Mouse (Mus musculus) liver, embryonic 14.5 days (tissue): Measurements from ENCODE around the gene Clybl.

ENCODE experiments used
- CTCF ChIP-seq: IDR thresholded peaks from 2 replicates; pipeline ENCODE4 v1.5.1; 2016; ENCODE audit warnings: antibody characterized with exemption, low read depth, control low read depth
- EP300 ChIP-seq: IDR thresholded peaks from 2 replicates; pipeline ENCODE4 v1.6.1; 2016; ENCODE audit warnings: antibody characterized with exemption, low read depth

DNA sequence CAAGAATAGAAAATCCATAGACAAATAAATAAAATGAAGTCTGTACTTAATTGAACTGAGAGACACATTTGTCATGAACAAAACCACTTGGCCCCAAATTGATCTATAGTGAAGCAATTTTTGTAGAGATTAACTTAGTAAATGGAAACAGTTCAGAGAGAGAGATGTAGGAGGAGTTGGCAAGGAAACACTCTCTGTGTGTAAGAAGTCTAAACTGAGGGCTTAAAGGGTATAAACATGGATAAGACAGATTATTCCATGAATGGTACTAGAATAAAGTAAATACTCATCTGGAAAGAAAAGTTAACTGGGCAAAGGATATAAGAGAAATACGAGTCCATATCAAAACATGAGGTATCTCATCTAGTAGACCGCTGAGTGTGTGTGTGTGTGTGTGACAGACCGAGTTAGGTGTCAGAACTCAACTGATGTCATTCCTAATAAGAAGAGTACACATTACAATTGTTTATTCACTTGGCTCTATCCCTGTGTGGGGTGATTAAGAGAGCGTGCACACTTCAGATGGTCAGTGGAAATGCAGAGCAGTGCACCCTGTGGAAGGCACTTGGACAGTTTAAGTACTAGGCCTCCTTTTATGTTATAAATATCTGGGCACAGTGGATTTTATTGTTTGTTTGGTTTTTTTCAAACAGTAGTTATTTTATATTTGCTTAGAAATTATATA is 37.8 kb upstream of the Clybl start:
- TF ChIP-seq CTCF (no peak), EP300 (no peak)
